9 mouse cellular contexts compared by ENCODE assay signal in the genomic region with DNA sequence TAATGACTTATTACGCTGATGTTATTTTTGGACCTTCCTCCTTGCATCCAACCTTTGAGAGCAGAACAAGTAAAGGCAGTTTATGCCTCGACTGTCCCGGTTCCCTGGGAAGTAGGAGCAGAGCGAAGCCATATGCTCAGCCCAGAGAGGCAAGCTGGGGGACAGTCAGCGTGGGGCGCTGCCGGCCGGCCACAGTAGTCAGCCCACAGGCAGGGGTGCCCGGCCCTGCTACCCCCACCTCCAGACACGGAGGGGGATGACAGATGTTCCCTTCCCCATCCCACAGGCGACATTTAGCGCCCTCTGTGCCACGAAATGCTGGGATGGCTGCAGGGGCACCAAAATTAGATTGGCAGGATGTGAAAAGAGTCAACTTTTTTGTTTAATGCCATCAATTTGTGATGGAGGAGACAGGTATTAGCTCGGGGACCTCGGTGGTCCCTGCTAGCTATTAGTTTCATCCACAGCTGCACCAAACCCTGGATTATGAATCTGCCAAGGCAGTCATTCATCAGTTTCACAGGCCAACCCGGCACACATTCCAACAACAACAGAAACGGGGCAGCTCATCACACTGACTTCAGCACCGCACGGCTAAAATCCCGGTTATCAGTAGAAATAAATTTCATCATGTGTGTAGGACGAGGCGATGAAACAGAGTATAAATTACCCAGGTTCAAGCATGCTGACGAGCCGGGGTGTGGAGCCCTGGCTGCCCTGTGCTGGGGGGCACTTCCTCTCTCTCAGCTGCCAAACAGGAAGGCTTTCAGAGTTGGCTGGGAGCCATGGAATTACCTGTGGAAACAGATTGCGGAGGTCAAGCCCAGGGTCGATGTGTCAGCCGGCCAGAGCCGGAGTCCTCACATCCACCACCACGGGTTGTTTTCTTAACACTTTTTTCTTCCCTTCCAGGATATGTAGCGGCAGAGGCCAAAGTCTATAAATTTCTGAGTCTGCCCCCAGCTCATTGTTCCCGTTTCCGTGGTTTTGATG.
DNase-seq lines count a peak whose midpoint lies in the region; ATAC-seq and TF ChIP-seq lines count a peak whose summit lies in the region.
"Had no signal": no experiment of that assay in that cellular context is flagged by ENCODE, and none has a peak within 500 bp of the region (broad histone marks: within the 10 kb centered on the region; RNA-seq: fewer than 3 reads in every experiment).

No protein-coding gene starts in this region.

- no peak for TF ChIP-seq CTCF in layer of hippocampus, adult 2 months (conservative IDR thresholded peaks at IDR 0.05)

- DNase-seq in adrenal gland, adult (ENCODE audit: inconsistent age in 2 of 2, low spot score in 1 of 2): peak; percentile 39 to 63
- no peak for DNase-seq in embryonic facial prominence, embryonic 11.5 days (ENCODE audit: low spot score)
- no peak for DNase-seq in liver, embryonic 11.5 days (ENCODE audit: low spot score)
- DNase-seq in yolk sac, embryonic 10.5 days (ENCODE audit: low spot score): peak; percentile 83
- DNase-seq in layer of hippocampus, adult 2 months (ENCODE audit: low spot score in 2 of 2): no peak
- no peak for DNase-seq in thymus, postnatal 36 days
- no peak for DNase-seq in urinary bladder, adult 2 months (ENCODE audit: low spot score)

- H3K27ac ChIP-seq in embryonic facial prominence, embryonic 11.5 days (replicated peaks; ENCODE audit: low read depth, low read length): no peak overlapping the region
- H3K27ac ChIP-seq in hindbrain, embryonic 15.5 days (replicated peaks): peak overlapping the region; percentile 43
- H3K27ac ChIP-seq in liver, embryonic 11.5 days (ENCODE audit: low read depth, low read length): no peak overlapping the region
- no peak overlapping the region for H3K27ac ChIP-seq in layer of hippocampus, adult 2 months

- no peak overlapping the region for H3K9ac ChIP-seq in embryonic facial prominence, embryonic 11.5 days (replicated peaks; ENCODE audit: low read length)
- no peak overlapping the region for H3K9ac ChIP-seq in hindbrain, embryonic 15.5 days
- H3K9ac ChIP-seq in liver, embryonic 11.5 days (ENCODE audit: low read depth, low read length): no peak overlapping the region

- H3K36me3 ChIP-seq in embryonic facial prominence, embryonic 11.5 days (replicated peaks; ENCODE audit: control insufficient read depth, insufficient read depth, low read depth, low read length): no peaks in the 10 kb centered on the region
- H3K36me3 ChIP-seq in hindbrain, embryonic 15.5 days: no peaks in the 10 kb centered on the region
- no peaks in the 10 kb centered on the region for H3K36me3 ChIP-seq in liver, embryonic 11.5 days (ENCODE audit: control insufficient read depth, insufficient read depth, low read length)
- H3K36me3 ChIP-seq: G1E had no signal

- H3K4me3 ChIP-seq in embryonic facial prominence, embryonic 11.5 days (ENCODE audit: low read depth, low read length): no peak overlapping the region
- H3K4me3 ChIP-seq in hindbrain, embryonic 15.5 days: no peak overlapping the region
- no peak overlapping the region for H3K4me3 ChIP-seq in liver, embryonic 11.5 days (ENCODE audit: low read depth, low read length)
- no peak overlapping the region for H3K4me3 ChIP-seq in layer of hippocampus, adult 2 months

- H3K27me3 ChIP-seq in embryonic facial prominence, embryonic 11.5 days (ENCODE audit: control insufficient read depth, insufficient read depth, low read length): peaks cover 3% of the 10 kb centered on the region; the same call in 1 of the 2 replicates
- peaks cover 5% of the 10 kb centered on the region; the same call in 1 of the 2 replicates for H3K27me3 ChIP-seq in hindbrain, embryonic 15.5 days
- H3K27me3 ChIP-seq in liver, embryonic 11.5 days (replicated peaks; ENCODE audit: control insufficient read depth, insufficient read depth, low read length): peaks cover 3% of the 10 kb centered on the region; the same call in 1 of the 2 replicates

- H3K9me3 ChIP-seq in embryonic facial prominence, embryonic 11.5 days (replicated peaks; ENCODE audit: control insufficient read depth, low read length): no peaks in the 10 kb centered on the region
- no peaks in the 10 kb centered on the region for H3K9me3 ChIP-seq in hindbrain, embryonic 15.5 days
- no peaks in the 10 kb centered on the region for H3K9me3 ChIP-seq in liver, embryonic 11.5 days (ENCODE audit: control insufficient read depth, low read length)

- 37% methylated on average over 32 of the region's 32 CpGs for WGBS in embryonic facial prominence, embryonic 11.5 days
- WGBS in hindbrain, embryonic 15.5 days: 39% methylated on average over 32 of the region's 32 CpGs
- WGBS in liver, embryonic 11.5 days: 54% methylated on average over 32 of the region's 32 CpGs

- peaks cover 4% of the 10 kb centered on the region for H3K4me1 ChIP-seq in embryonic facial prominence, embryonic 11.5 days (ENCODE audit: control insufficient read depth, insufficient read depth, low read length)
- peaks cover 43% of the 10 kb centered on the region for H3K4me1 ChIP-seq in hindbrain, embryonic 15.5 days (replicated peaks)
- no peaks in the 10 kb centered on the region for H3K4me1 ChIP-seq in liver, embryonic 11.5 days (replicated peaks; ENCODE audit: control insufficient read depth, insufficient read depth, low read length)

- ATAC-seq in embryonic facial prominence, embryonic 11.5 days (replicated peaks; ENCODE audit: insufficient number of reproducible peaks, low FRiP score, low TSS enrichment, low read depth): no peak
- ATAC-seq in hindbrain, embryonic 15.5 days (ENCODE audit: low FRiP score, low read depth): peak; percentile 34; the same call in 1 of the 2 replicates
- peak; percentile 43; the same call in 1 of the 2 replicates for ATAC-seq in liver, embryonic 11.5 days (replicated peaks; ENCODE audit: low FRiP score)

- peak overlapping the region; percentile 7; the same call in 1 of the 2 replicates for H3K4me2 ChIP-seq in embryonic facial prominence, embryonic 11.5 days (ENCODE audit: low read depth, low read length)
- no peak overlapping the region for H3K4me2 ChIP-seq in hindbrain, embryonic 15.5 days
- peak overlapping the region; percentile 45 for H3K4me2 ChIP-seq in liver, embryonic 11.5 days

Comparison
In these comparisons a context has a peak if more than half of its experiments do, and no peak if none do; other contexts are left out.
1. DNase-seq: peak in adrenal gland, adult (2 of 2) and yolk sac, embryonic 10.5 days (single experiment); none in embryonic facial prominence, embryonic 11.5 days (single experiment), liver, embryonic 11.5 days (single experiment), layer of hippocampus, adult 2 months (0 of 2), thymus, postnatal 36 days (0 of 2) and urinary bladder, adult 2 months (single experiment).